In genomic region chr5:75979108-75979507, GRCm38 (mm10) we compare ENCODE assay signal across 9 mouse cellular contexts. TPM values are rescaled to one million over a fixed set of nuclear protein-coding genes. Genes with fewer than 3 reads are reported as not detected.
DNase-seq lines count a peak whose midpoint lies in the region; ATAC-seq and TF ChIP-seq lines count a peak whose summit lies in the region.
"Had no signal": no experiment of that assay in that cellular context is flagged by ENCODE, and none has a peak within 500 bp of the region (broad histone marks: within the 10 kb centered on the region; RNA-seq: fewer than 3 reads in every experiment).

No protein-coding gene starts in this region.

- peak; percentile 17 for DNase-seq in lung, adult 2 months
- no peak for DNase-seq in lung, postnatal 36 days
- no peak for DNase-seq in spleen, adult 12 weeks (ENCODE audit: low spot score)
- DNase-seq in left cerebral cortex, adult 9 months (ENCODE audit: low spot score in 2 of 2): no peak
- no peak for DNase-seq in left cerebral cortex, postnatal 36 days (ENCODE audit: low spot score in 2 of 2)

- 0 out of 2 replicates have a peak, but pooled peaks cover 3% of the 10 kb centered on the region for H3K9me3 ChIP-seq in heart, embryonic 12.5 days (replicated peaks)
- no peaks in the 10 kb centered on the region for H3K9me3 ChIP-seq in limb, embryonic 12.5 days

- no peak for TF ChIP-seq CTCF in lung, adult 2 months (IDR thresholded peaks at IDR 0.05; ENCODE audit: insufficient read depth, low read length)
- TF ChIP-seq CTCF in small intestine, adult 2 months (IDR thresholded peaks at IDR 0.05; ENCODE audit: extremely low read depth, insufficient read length, insufficient replicate concordance, low read depth, low read length): no peak

- peaks cover 15% of the 10 kb centered on the region for H3K27me3 ChIP-seq in heart, embryonic 12.5 days (replicated peaks)
- peaks cover 62% of the 10 kb centered on the region for H3K27me3 ChIP-seq in limb, embryonic 12.5 days
- H3K27me3 ChIP-seq in small intestine, adult 2 months (ENCODE audit: control insufficient read depth, insufficient read depth, low read length): peaks cover 35% of the 10 kb centered on the region

- H3K9ac ChIP-seq in heart, embryonic 12.5 days: peak overlapping the region; percentile 80
- H3K9ac ChIP-seq in limb, embryonic 12.5 days (replicated peaks): no peak overlapping the region

- peak overlapping the region; percentile 7 for H3K4me3 ChIP-seq in lung, adult 2 months (replicated peaks; ENCODE audit: extremely low read depth, low read depth, low read length)
- peak overlapping the region; percentile 71 for H3K4me3 ChIP-seq in heart, embryonic 12.5 days
- H3K4me3 ChIP-seq in limb, embryonic 12.5 days (replicated peaks): peak overlapping the region; percentile 60
- H3K4me3 ChIP-seq in small intestine, adult 2 months (ENCODE audit: low read depth, low read length): peak overlapping the region; percentile 59

- H3K4me2 ChIP-seq in heart, embryonic 12.5 days: peak overlapping the region; percentile 91
- H3K4me2 ChIP-seq in limb, embryonic 12.5 days: peak overlapping the region; percentile 98

- TF ChIP-seq POLR2A in lung, adult 2 months (IDR thresholded peaks at IDR 0.05; ENCODE audit: borderline replicate concordance, extremely low read depth, low read depth, low read length): no peak
- no peak for TF ChIP-seq POLR2A in small intestine, adult 2 months (IDR thresholded peaks at IDR 0.05; ENCODE audit: low read depth, low read length)

- H3K27ac ChIP-seq in heart, embryonic 12.5 days (ENCODE audit: poor library complexity, severe bottlenecking): peak overlapping the region; percentile 61
- no peak overlapping the region for H3K27ac ChIP-seq in limb, embryonic 12.5 days
- H3K27ac ChIP-seq in small intestine, adult 2 months (ENCODE audit: insufficient read depth, low read depth, low read length): no peak overlapping the region

- H3K4me1 ChIP-seq in lung, adult 2 months (ENCODE audit: control insufficient read depth, insufficient read depth, low read length): peaks cover 4% of the 10 kb centered on the region
- peaks cover 11% of the 10 kb centered on the region for H3K4me1 ChIP-seq in heart, embryonic 12.5 days (replicated peaks)
- H3K4me1 ChIP-seq in limb, embryonic 12.5 days (replicated peaks): peaks cover 16% of the 10 kb centered on the region
- H3K4me1 ChIP-seq in small intestine, adult 2 months (ENCODE audit: control insufficient read depth, insufficient read depth, insufficient read length, low read length): peaks cover 5% of the 10 kb centered on the region

- WGBS in lung, adult 2 months: 7% methylated on average over 8 of the region's 8 CpGs
- WGBS in heart, embryonic 12.5 days: 3% methylated on average over 8 of the region's 8 CpGs
- 4% methylated on average over 8 of the region's 8 CpGs for WGBS in limb, embryonic 12.5 days
- 16% methylated on average over 8 of the region's 8 CpGs for WGBS in small intestine, adult 2 months

- intact Hi-C loops in left cerebral cortex, postnatal 36 days (cut with DNase I): no loop called here

- H3K36me3 ChIP-seq in heart, embryonic 12.5 days: no peaks in the 10 kb centered on the region
- H3K36me3 ChIP-seq in limb, embryonic 12.5 days: no peaks in the 10 kb centered on the region
- H3K36me3 ChIP-seq in small intestine, adult 2 months (ENCODE audit: control insufficient read depth, insufficient read depth, low read length): no peaks in the 10 kb centered on the region

- 0 out of 2 replicates have a peak, but pooled peaks have one; percentile 3 for ATAC-seq in heart, embryonic 12.5 days (ENCODE audit: insufficient number of reproducible peaks, low FRiP score)
- ATAC-seq in limb, embryonic 12.5 days (ENCODE audit: insufficient number of reproducible peaks, insufficient read depth, low FRiP score, low TSS enrichment, low read depth): no peak

RNA-seq across cellular contexts. Expression of gene Kdr, which starts 0.8 kb away (rescaled TPM):
- polyA plus RNA-seq in lung, adult 2 months (2012; rRNA removed): 71.7 and 106 TPM in 2 replicates
- polyA plus RNA-seq in heart, embryonic 12.5 days (2016; fragmentation: Nextera tagmentation; extraction: Ambion mirVana): 48.0 and 48.6 TPM in 2 replicates
- polyA plus RNA-seq in limb, embryonic 12.5 days (2016; fragmentation: Nextera tagmentation; extraction: Ambion mirVana): 23.4 and 23.5 TPM in 2 replicates
- 2.8 and 4.5 TPM in 2 replicates for polyA plus RNA-seq in small intestine, adult 2 months (2012; rRNA removed)
- 1 to 10 TPM; 7.3 to 7.5 TPM for total RNA-seq in left cerebral cortex, postnatal 36 days (2021)
- total RNA-seq: monocyte, adult 5-6 weeks had no signal

Comparison
In these comparisons a context has a peak if more than half of its experiments do, and no peak if none do; other contexts are left out.
1. H3K4me3 ChIP-seq: peak in every context shown above with its lines; median percentile 71 in heart, embryonic 12.5 days; 60 in limb, embryonic 12.5 days; 59 in small intestine, adult 2 months; 7 in lung, adult 2 months.